Mouse (Mus musculus): ENCODE data around the gene Ptpn13. TPM values are rescaled to one million over a fixed set of nuclear protein-coding genes. Genes with fewer than 3 reads are reported as not detected.

Gene Ptpn13
- total and polyA plus RNA-seq, 2 experiments from 2014 or later: 2.6 to 14.1 TPM

DNA sequence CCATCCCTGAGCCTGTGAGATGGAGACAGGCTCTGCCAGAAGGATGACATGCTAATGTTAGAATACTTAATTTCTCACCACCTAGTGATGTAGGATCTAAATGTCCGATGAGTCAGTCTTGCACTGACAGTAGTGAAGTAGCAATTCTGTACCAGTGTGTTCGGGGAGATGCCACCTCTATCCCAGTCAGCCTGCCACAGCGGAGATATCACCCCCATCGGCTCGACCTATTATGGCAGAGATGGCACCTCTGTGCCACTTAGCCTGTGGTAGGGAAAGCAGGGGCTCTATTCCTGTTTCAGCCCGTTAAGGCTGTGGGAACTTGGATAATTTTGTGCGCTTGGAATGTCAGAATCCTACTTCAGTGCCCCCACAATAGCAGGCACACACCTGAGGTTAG lies 62.0 kb downstream of the Ptpn13 start:
- no peak overlapping the region for H3K9ac ChIP-seq (replicated peaks; ENCODE audit: low read length, poor library complexity, severe bottlenecking)
- H3K4me3 ChIP-seq (ENCODE audit: low read depth, low read length): no peak overlapping the region
- DNase-seq (ENCODE audit: low spot score) (no peak), ATAC-seq (ENCODE audit: low FRiP score) (no peak)
- no peaks in the 10 kb centered on the region for H3K27me3 ChIP-seq (ENCODE audit: insufficient read depth, low read length)
- no peak overlapping the region for H3K27ac ChIP-seq (ENCODE audit: low read depth, low read length)
- no peak overlapping the region for H3K4me2 ChIP-seq (ENCODE audit: low read depth, low read length, poor library complexity, severe bottlenecking)
- no peak for TF ChIP-seq CTCF (IDR thresholded peaks at IDR 0.05)
- 85% methylated on average over 7 of the region's 7 CpGs for WGBS
- no peaks in the 10 kb centered on the region for H3K4me1 ChIP-seq (ENCODE audit: insufficient read depth, low read length)
- H3K36me3 ChIP-seq (ENCODE audit: insufficient read depth, low read length): no peaks in the 10 kb centered on the region
- no peaks in the 10 kb centered on the region for H3K9me3 ChIP-seq (ENCODE audit: low read length)

DNA sequence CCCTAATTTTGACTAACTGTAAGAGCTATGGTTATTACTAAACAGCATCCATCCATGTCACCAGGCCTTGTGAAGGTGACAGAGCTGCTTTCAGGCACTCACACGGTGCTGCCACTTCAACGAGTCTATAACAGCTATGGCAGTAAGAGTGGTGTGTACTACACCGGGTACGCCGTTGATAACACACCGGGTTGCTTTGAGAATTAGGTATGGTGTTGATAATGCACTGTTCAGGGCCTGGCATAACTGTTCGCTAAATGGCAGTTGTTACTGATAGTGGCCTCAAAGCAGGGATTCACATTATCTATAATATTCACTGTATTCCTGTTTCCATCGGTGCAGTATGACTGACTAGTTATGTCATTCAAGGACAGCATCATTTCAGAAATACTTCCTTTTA lies 66.0 kb downstream of the Ptpn13 start:
- no peak for TF ChIP-seq CTCF (IDR thresholded peaks at IDR 0.05)
- DNase-seq (ENCODE audit: low spot score) (no peak), ATAC-seq (ENCODE audit: low FRiP score) (no peak)
- Histone ChIP-seq H3K4me3 (ENCODE audit: low read depth, low read length) (no peak overlapping the region), H3K9ac (replicated peaks; ENCODE audit: low read length, poor library complexity, severe bottlenecking) (no peak overlapping the region), H3K27ac (ENCODE audit: low read depth, low read length) (no peak overlapping the region), H3K36me3 (ENCODE audit: insufficient read depth, low read length) (no peaks in the 10 kb centered on the region), H3K9me3 (ENCODE audit: low read length) (no peaks in the 10 kb centered on the region), H3K4me1 (ENCODE audit: insufficient read depth, low read length) (no peaks in the 10 kb centered on the region), H3K4me2 (ENCODE audit: low read depth, low read length, poor library complexity, severe bottlenecking) (no peak overlapping the region), H3K27me3 (ENCODE audit: insufficient read depth, low read length) (no peaks in the 10 kb centered on the region)
- 85% methylated on average over 8 of the region's 8 CpGs for WGBS

GRCm38 (mm10) chr5:103491788-103492187 lies 66.8 kb downstream of the Ptpn13 start:
- no peak for ATAC-seq (ENCODE audit: low FRiP score)
- no peak for TF ChIP-seq CTCF (IDR thresholded peaks at IDR 0.05)
- no peak overlapping the region for H3K4me3 ChIP-seq (ENCODE audit: low read depth, low read length)
- no peak overlapping the region for H3K9ac ChIP-seq (replicated peaks; ENCODE audit: low read length, poor library complexity, severe bottlenecking)
- no peaks in the 10 kb centered on the region for H3K36me3 ChIP-seq (ENCODE audit: insufficient read depth, low read length)
- no peak overlapping the region for H3K4me2 ChIP-seq (ENCODE audit: low read depth, low read length, poor library complexity, severe bottlenecking)
- DNase-seq (ENCODE audit: low spot score): no peak
- H3K4me1 ChIP-seq (ENCODE audit: insufficient read depth, low read length): no peaks in the 10 kb centered on the region
- no peak overlapping the region for H3K27ac ChIP-seq (ENCODE audit: low read depth, low read length)
- whole genome bisulfite sequencing: 94% methylated on average over 5 of the region's 5 CpGs
- no peaks in the 10 kb centered on the region for H3K27me3 ChIP-seq (ENCODE audit: insufficient read depth, low read length)
- H3K9me3 ChIP-seq (ENCODE audit: low read length): no peaks in the 10 kb centered on the region

DNA sequence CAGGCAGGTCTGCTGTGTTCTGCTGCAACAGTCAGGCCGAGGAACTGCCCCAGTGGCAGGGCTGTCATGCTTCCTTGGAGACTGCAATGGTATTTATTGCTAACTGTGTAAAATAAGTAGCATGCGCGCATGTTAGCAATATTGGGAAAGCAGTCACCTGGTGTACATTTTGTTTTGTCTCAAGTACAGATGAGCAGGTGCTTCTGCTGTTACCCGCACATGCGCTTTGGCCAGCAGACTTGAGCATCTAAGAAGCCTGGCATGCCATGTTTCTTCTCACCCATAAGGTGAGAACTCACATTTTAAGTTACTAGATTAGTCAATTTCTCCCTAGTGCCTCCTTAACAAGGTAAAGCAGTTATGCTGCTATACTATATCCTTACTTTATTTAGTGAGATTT lies 72.1 kb downstream of the Ptpn13 start:
- H3K27me3 ChIP-seq (ENCODE audit: insufficient read depth, low read length): no peaks in the 10 kb centered on the region
- H3K36me3 ChIP-seq (ENCODE audit: insufficient read depth, low read length): no peaks in the 10 kb centered on the region
- WGBS: 87% methylated on average over 5 of the region's 5 CpGs
- H3K4me2 ChIP-seq (ENCODE audit: low read depth, low read length, poor library complexity, severe bottlenecking): no peak overlapping the region
- no peak overlapping the region for H3K4me3 ChIP-seq (ENCODE audit: low read depth, low read length)
- ATAC-seq (ENCODE audit: low FRiP score) (no peak), DNase-seq (ENCODE audit: low spot score) (no peak)
- H3K9me3 ChIP-seq (ENCODE audit: low read length): no peaks in the 10 kb centered on the region
- no peak overlapping the region for H3K9ac ChIP-seq (replicated peaks; ENCODE audit: low read length, poor library complexity, severe bottlenecking)
- H3K27ac ChIP-seq (ENCODE audit: low read depth, low read length): no peak overlapping the region
- no peaks in the 10 kb centered on the region for H3K4me1 ChIP-seq (ENCODE audit: insufficient read depth, low read length)
- TF ChIP-seq CTCF (IDR thresholded peaks at IDR 0.05): no peak

DNA sequence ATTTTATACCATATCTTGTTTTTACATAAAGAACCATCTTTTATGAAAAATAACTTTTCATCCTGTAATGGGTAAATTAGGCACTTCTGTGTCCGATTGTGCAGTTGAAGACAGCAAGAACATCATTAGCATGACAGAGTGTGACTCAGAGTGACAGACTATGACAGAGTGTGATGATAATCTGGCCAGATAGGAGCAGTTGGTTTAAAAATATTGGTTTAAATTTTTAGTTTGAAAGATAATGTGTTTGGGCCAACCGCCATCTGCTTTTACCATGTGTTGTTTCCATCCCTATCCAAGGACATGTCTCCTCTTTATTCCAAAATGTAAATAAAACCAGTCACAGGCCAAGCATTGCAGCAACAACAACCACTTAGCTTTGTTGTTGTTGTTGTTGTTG lies 72.5 kb downstream of the Ptpn13 start:
- no peak overlapping the region for H3K9ac ChIP-seq (replicated peaks; ENCODE audit: low read length, poor library complexity, severe bottlenecking)
- DNase-seq (ENCODE audit: low spot score) (no peak), ATAC-seq (ENCODE audit: low FRiP score) (no peak)
- no peak overlapping the region for H3K4me2 ChIP-seq (ENCODE audit: low read depth, low read length, poor library complexity, severe bottlenecking)
- H3K4me1 ChIP-seq (ENCODE audit: insufficient read depth, low read length): no peaks in the 10 kb centered on the region
- no peak overlapping the region for H3K4me3 ChIP-seq (ENCODE audit: low read depth, low read length)
- H3K36me3 ChIP-seq (ENCODE audit: insufficient read depth, low read length): no peaks in the 10 kb centered on the region
- no peaks in the 10 kb centered on the region for H3K27me3 ChIP-seq (ENCODE audit: insufficient read depth, low read length)
- no peak overlapping the region for H3K27ac ChIP-seq (ENCODE audit: low read depth, low read length)
- H3K9me3 ChIP-seq (ENCODE audit: low read length): no peaks in the 10 kb centered on the region
- TF ChIP-seq CTCF (IDR thresholded peaks at IDR 0.05): no peak
- WGBS: 81% methylated on average over 2 of the region's 2 CpGs

- H3K9me3 ChIP-seq (ENCODE audit: low read length): no peaks in the 10 kb centered on the region
- no peaks in the 10 kb centered on the region for H3K36me3 ChIP-seq (ENCODE audit: insufficient read depth, low read length)
- no peaks in the 10 kb centered on the region for H3K4me1 ChIP-seq (ENCODE audit: insufficient read depth, low read length)
- no peak overlapping the region for H3K9ac ChIP-seq (replicated peaks; ENCODE audit: low read length, poor library complexity, severe bottlenecking)
- 67% methylated on average over 6 of the region's 6 CpGs for WGBS
- H3K27ac ChIP-seq (ENCODE audit: low read depth, low read length): no peak overlapping the region
- no peaks in the 10 kb centered on the region for H3K27me3 ChIP-seq (ENCODE audit: insufficient read depth, low read length)
- ATAC-seq (ENCODE audit: low FRiP score): no peak
- H3K4me3 ChIP-seq (ENCODE audit: low read depth, low read length): no peak overlapping the region
- H3K4me2 ChIP-seq (ENCODE audit: low read depth, low read length, poor library complexity, severe bottlenecking): no peak overlapping the region
- no peak for TF ChIP-seq CTCF (IDR thresholded peaks at IDR 0.05)
- no peak for DNase-seq (ENCODE audit: low spot score)
Measured at GRCm38 (mm10) chr5:103499305-103499704, 74.3 kb downstream of the Ptpn13 start.

Measured in midbrain, postnatal 0 days (tissue).